Mouse (Mus musculus) erythroblast, adult 5-6 weeks (primary cell): ENCODE results near the gene Abcc1. TPM values are rescaled to one million over a fixed set of nuclear protein-coding genes. Genes with fewer than 3 reads are reported as not detected.

ENCODE experiments used
- ATAC-seq: replicated peaks from 2 replicates; pipeline ENCODE4 v1.8.0; 2016; ENCODE audit warnings: moderate number of reproducible peaks, mild to moderate bottlenecking, moderate TSS enrichment, inconsistent platforms; ENCODE audit not compliant: poor library complexity, low FRiP score, severe bottlenecking
- total RNA-seq, 2 experiments: library from RNA; stranded (forward) in 1 of 2; stranded (reverse) in 1 of 2; fragments of 150-400 nt in 1 of 2; fragments of 200-764, 138-1000 nt in 1 of 2; gene quantifications; 2 replicates each; pipeline versions ENCODE4 v1.2.3 to v1.2.4; 2015 to 2017; ENCODE audit warnings: low replicate concordance in 2 of 2

Gene Abcc1
- total RNA-seq, 2 experiments from 2014 or later, result 3.2 to 18.3 TPM

- no peak for ATAC-seq
Observed at GRCm38 (mm10) chr16:14372817-14373301, 11.5 kb downstream of the Abcc1 start.

- no peak for ATAC-seq
Observed at GRCm38 (mm10) chr16:14375942-14376341, 14.6 kb downstream of the Abcc1 start.

- no peak for ATAC-seq
Observed at GRCm38 (mm10) chr16:14376352-14376751, 15.0 kb downstream of the Abcc1 start.

GRCm38 (mm10) chr16:14377321-14377720 lies 16.0 kb downstream of the Abcc1 start:
- no peak for ATAC-seq

GRCm38 (mm10) chr16:14378654-14379053 lies 17.3 kb downstream of the Abcc1 start:
- no peak for ATAC-seq

- ATAC-seq, result no peak
Observed at GRCm38 (mm10) chr16:14379888-14380287, 18.5 kb downstream of the Abcc1 start.

GRCm38 (mm10) chr16:14381061-14381665 lies 19.8 kb downstream of the Abcc1 start:
- no peak for ATAC-seq

GRCm38 (mm10) chr16:14399303-14399702 lies 37.9 kb downstream of the Abcc1 start:
- no peak for ATAC-seq

GRCm38 (mm10) chr16:14403507-14403906 lies 42.1 kb downstream of the Abcc1 start:
- no peak for ATAC-seq

GRCm38 (mm10) chr16:14405636-14406035 lies 44.3 kb downstream of the Abcc1 start:
- no peak for ATAC-seq

GRCm38 (mm10) chr16:14409124-14409523 lies 47.8 kb downstream of the Abcc1 start:
- ATAC-seq, result no peak

GRCm38 (mm10) chr16:14409776-14410175 lies 48.4 kb downstream of the Abcc1 start:
- no peak for ATAC-seq

GRCm38 (mm10) chr16:14410611-14411010 lies 49.3 kb downstream of the Abcc1 start:
- ATAC-seq, result no peak

- ATAC-seq, result no peak
Observed at GRCm38 (mm10) chr16:14411156-14411555, 49.8 kb downstream of the Abcc1 start.

GRCm38 (mm10) chr16:14412551-14412950 lies 51.2 kb downstream of the Abcc1 start:
- no peak for ATAC-seq

- ATAC-seq, result no peak
Observed at GRCm38 (mm10) chr16:14415206-14415605, 53.8 kb downstream of the Abcc1 start.

GRCm38 (mm10) chr16:14416957-14417618 lies 55.7 kb downstream of the Abcc1 start:
- ATAC-seq, result no peak

- no peak for ATAC-seq
Observed at GRCm38 (mm10) chr16:14420496-14421132, 59.3 kb downstream of the Abcc1 start.

GRCm38 (mm10) chr16:14422081-14422480 lies 60.7 kb downstream of the Abcc1 start:
- no peak for ATAC-seq

- ATAC-seq, result no peak
Observed at GRCm38 (mm10) chr16:14429371-14429770, 68.0 kb downstream of the Abcc1 start.

- ATAC-seq, result no peak
Observed at GRCm38 (mm10) chr16:14432996-14433395, 71.6 kb downstream of the Abcc1 start.
